Mouse (Mus musculus): Measurements from ENCODE around the gene Ppp1r27.

GRCm38 (mm10) chr11:120572417-120572751 is 21.5 kb upstream of the Ppp1r27 start:
- TF ChIP-seq CTCF (IDR thresholded peaks at IDR 0.05) = no peak
- TF ChIP-seq POLR2A (IDR thresholded peaks at IDR 0.05; ENCODE audit: insufficient read depth, low read depth, low read length) = no peak
- no peak for TF ChIP-seq EP300 (IDR thresholded peaks at IDR 0.05; ENCODE audit: insufficient read depth, low read depth, low read length)

Measured in heart, adult 2 months (tissue).